Mouse (Mus musculus) forebrain, embryonic 11.5 days (tissue): ENCODE measurements around the gene Mad1l1. TPM values are rescaled to one million over a fixed set of nuclear protein-coding genes. Genes with fewer than 3 reads are reported as not detected.

ENCODE experiments used
- ATAC-seq: fragments of 200-750 bp; cut with Nextera tagmentation; replicated peaks from 2 replicates; pipeline ENCODE4 v1.8.0; 2017; ENCODE audit warnings: moderate TSS enrichment; ENCODE audit not compliant: low FRiP score
- DNase-seq: peaks from one replicate; pipeline ENCODE4 v3.0.0-alpha.2; 2017; ENCODE audit warnings: low spot score
- H3K27ac ChIP-seq: fragments of 300-500 bp; sonication (generic); 2 replicates; pipeline ENCODE4 v1.5.1; 2014; ENCODE audit warnings: low read depth, low read length
- H3K27me3 ChIP-seq: fragments of 300-500 bp; sonication (generic); 2 replicates; pipeline ENCODE4 v1.6.1; 2014; ENCODE audit warnings: mild to moderate bottlenecking, low read length, mixed read lengths; ENCODE audit not compliant: control insufficient read depth, insufficient read depth
- H3K36me3 ChIP-seq: fragments of 300-500 bp; sonication (generic); 2 replicates; pipeline ENCODE4 v1.6.1; 2014; ENCODE audit warnings: mild to moderate bottlenecking, low read length, moderate library complexity, mixed read lengths; ENCODE audit not compliant: control insufficient read depth, insufficient read depth
- H3K4me1 ChIP-seq: fragments of 300-500 bp; sonication (generic); replicated peaks from 2 replicates; pipeline ENCODE4 v1.6.1; 2014; ENCODE audit warnings: low read length, mixed read lengths; ENCODE audit not compliant: control insufficient read depth, insufficient read depth
- H3K4me2 ChIP-seq: fragments of 300-500 bp; sonication (generic); 2 replicates; pipeline ENCODE4 v1.6.1; 2014; ENCODE audit warnings: low read depth, mild to moderate bottlenecking, low read length, moderate library complexity, mixed read lengths; ENCODE audit not compliant: severe bottlenecking
- H3K4me3 ChIP-seq: fragments of 300-500 bp; sonication (generic); 2 replicates; pipeline ENCODE4 v1.5.1; 2014; ENCODE audit warnings: low read depth, low read length
- H3K9ac ChIP-seq: fragments of 300-500 bp; sonication (generic); 2 replicates; pipeline ENCODE4 v1.6.1; 2014; ENCODE audit warnings: low read length
- H3K9me3 ChIP-seq: fragments of 300-500 bp; sonication (generic); 2 replicates; pipeline ENCODE4 v1.6.1; 2016; ENCODE audit warnings: low read length, mixed read lengths; ENCODE audit not compliant: control insufficient read depth
- WGBS: fragments of 180-500 bp; shearing (Covaris S2); extraction: QIAGEN DNeasy Blood & Tissue Kit; methylation state at CpG from one replicate; pipeline ENCODE4 v1.1.7; 2014; 5-methylcytosine and 5-hydroxymethylcytosine counted together
- polyA plus RNA-seq: library from polyadenylated mRNA; unstranded; fragments of >200 nt; fragmentation: Nextera tagmentation; extraction: Ambion mirVana; gene quantifications from 2 replicates; pipeline ENCODE4 v1.2.1, GENCODE M21; 2014

Mad1l1 gene
- polyA plus RNA-seq, 1 experiment from 2014 or later: 52.7 TPM

DNA sequence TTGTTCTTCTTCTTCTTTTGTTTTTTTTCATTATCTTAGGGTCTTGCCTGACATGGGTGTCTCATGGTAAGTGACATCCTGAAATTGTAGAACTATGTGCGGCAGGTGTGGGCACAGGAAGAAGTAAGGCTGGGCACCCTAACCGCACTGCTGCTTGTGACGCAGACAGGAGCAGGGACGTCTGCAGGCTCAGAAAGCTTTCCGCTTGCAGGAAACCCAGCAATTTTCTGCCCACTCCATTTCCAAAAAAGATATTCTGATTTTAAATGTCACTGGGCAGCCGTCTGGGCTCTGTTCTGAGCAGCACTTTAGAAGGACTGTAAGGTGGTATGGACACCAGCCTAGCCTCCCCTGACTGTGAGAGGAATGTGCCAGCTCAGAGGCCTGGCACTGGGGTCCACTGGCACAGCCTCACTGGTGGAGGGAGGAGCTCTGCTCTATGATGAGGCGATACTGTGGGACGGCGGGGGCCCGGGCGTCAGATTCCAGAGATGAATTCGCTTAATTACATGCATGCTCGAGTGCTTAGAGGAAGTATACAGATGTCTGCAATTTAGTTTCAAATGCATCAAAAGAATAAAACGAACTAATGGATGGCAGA, 219.8 kb downstream of the Mad1l1 start:
- WGBS: 88% methylated on average over 14 of the region's 14 CpGs
- Histone ChIP-seq H3K27me3 (no peaks in the 10 kb centered on the region), H3K9ac (no peak overlapping the region), H3K27ac (no peak overlapping the region), H3K4me3 (no peak overlapping the region), H3K36me3 (no peaks in the 10 kb centered on the region), H3K9me3 (no peaks in the 10 kb centered on the region), H3K4me2 (no peak overlapping the region), H3K4me1 (no peaks in the 10 kb centered on the region)
- DNase-seq (no peak), ATAC-seq (no peak)

DNA sequence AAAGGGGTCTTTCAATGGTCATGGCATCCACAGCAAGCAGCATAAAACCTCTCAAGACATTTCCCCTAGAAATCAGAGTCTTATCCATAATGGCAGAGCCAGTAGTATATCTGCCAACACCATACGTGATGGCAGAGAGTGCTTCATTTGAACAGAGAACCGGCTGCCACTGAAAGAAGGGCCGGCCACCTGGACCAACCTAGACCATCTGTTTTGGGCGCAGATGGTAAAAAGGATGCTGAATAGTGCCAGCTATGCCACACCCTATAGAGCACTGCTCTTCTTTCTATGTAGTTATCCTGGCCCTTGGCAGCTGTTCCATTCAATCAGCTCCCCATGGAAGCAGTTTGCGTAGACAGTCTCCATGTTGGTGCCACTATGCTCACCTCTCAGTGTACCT, 222.6 kb downstream of the Mad1l1 start:
- WGBS: 97% methylated on average over 5 of the region's 5 CpGs

GRCm38 (mm10) chr5:140095203-140095602, 226.1 kb downstream of the Mad1l1 start:
- ATAC-seq (peak; percentile 76), DNase-seq (no peak)
- peak overlapping the region; percentile 2; the same call in 1 of the 2 replicates for H3K27ac ChIP-seq

More for the DNA sequence above, 222.6 kb downstream of the Mad1l1 start:
- Histone ChIP-seq H3K36me3 (no peaks in the 10 kb centered on the region), H3K27me3 (no peaks in the 10 kb centered on the region), H3K4me2 (no peak overlapping the region), H3K9me3 (no peaks in the 10 kb centered on the region), H3K4me3 (no peak overlapping the region), H3K4me1 (no peaks in the 10 kb centered on the region), H3K9ac (no peak overlapping the region), H3K27ac (no peak overlapping the region)
- no peak for DNase-seq
- no peak for ATAC-seq

GRCm38 (mm10) chr5:140093489-140093888, 227.9 kb downstream of the Mad1l1 start:
- Histone ChIP-seq H3K9ac (no peak overlapping the region), H3K27ac (no peak overlapping the region), H3K27me3 (no peaks in the 10 kb centered on the region), H3K4me2 (no peak overlapping the region), H3K4me1 (no peaks in the 10 kb centered on the region), H3K4me3 (no peak overlapping the region), H3K36me3 (no peaks in the 10 kb centered on the region), H3K9me3 (no peaks in the 10 kb centered on the region)
- no peak for DNase-seq
- WGBS: 91% methylated on average over 8 of the region's 8 CpGs
- ATAC-seq: no peak

More at GRCm38 (mm10) chr5:140095203-140095602, 226.1 kb downstream of the Mad1l1 start:
- Histone ChIP-seq H3K4me2 (no peak overlapping the region), H3K9me3 (no peaks in the 10 kb centered on the region), H3K9ac (no peak overlapping the region), H3K36me3 (no peaks in the 10 kb centered on the region), H3K4me1 (no peaks in the 10 kb centered on the region), H3K27me3 (no peaks in the 10 kb centered on the region), H3K4me3 (no peak overlapping the region)
- WGBS: 48% methylated on average over 2 of the region's 2 CpGs

- no peaks in the 10 kb centered on the region for H3K36me3 ChIP-seq
- no peaks in the 10 kb centered on the region for H3K4me1 ChIP-seq
- no peak overlapping the region for H3K9ac ChIP-seq
- no peaks in the 10 kb centered on the region for H3K9me3 ChIP-seq
- DNase-seq (no peak), ATAC-seq (no peak)
- no peak overlapping the region for H3K4me3 ChIP-seq
- H3K27me3 ChIP-seq: no peaks in the 10 kb centered on the region
- no peak overlapping the region for H3K4me2 ChIP-seq
- no peak overlapping the region for H3K27ac ChIP-seq
- 87% methylated on average over 11 of the region's 11 CpGs for WGBS
These were observed 229.8 kb downstream of the Mad1l1 start for GRCm38 (mm10) chr5:140091601-140092000.

GRCm38 (mm10) chr5:140089263-140089662, 232.1 kb downstream of the Mad1l1 start:
- Histone ChIP-seq H3K36me3 (no peaks in the 10 kb centered on the region), H3K4me3 (no peak overlapping the region), H3K27me3 (no peaks in the 10 kb centered on the region), H3K9ac (no peak overlapping the region), H3K4me2 (no peak overlapping the region), H3K4me1 (no peaks in the 10 kb centered on the region), H3K27ac (no peak overlapping the region), H3K9me3 (no peaks in the 10 kb centered on the region)
- ATAC-seq (no peak), DNase-seq (no peak)

GRCm38 (mm10) chr5:140087242-140087641, 234.1 kb downstream of the Mad1l1 start:
- ATAC-seq (no peak), DNase-seq (no peak)
- H3K9me3 ChIP-seq: no peaks in the 10 kb centered on the region
- no peaks in the 10 kb centered on the region for H3K27me3 ChIP-seq
- no peak overlapping the region for H3K4me3 ChIP-seq
- H3K27ac ChIP-seq: no peak overlapping the region
- no peak overlapping the region for H3K9ac ChIP-seq
- H3K36me3 ChIP-seq: 0 out of 2 replicates have a peak, but pooled peaks cover 2% of the 10 kb centered on the region
- no peaks in the 10 kb centered on the region for H3K4me1 ChIP-seq
- WGBS: 92% methylated on average over 7 of the region's 7 CpGs
- H3K4me2 ChIP-seq: no peak overlapping the region

DNA sequence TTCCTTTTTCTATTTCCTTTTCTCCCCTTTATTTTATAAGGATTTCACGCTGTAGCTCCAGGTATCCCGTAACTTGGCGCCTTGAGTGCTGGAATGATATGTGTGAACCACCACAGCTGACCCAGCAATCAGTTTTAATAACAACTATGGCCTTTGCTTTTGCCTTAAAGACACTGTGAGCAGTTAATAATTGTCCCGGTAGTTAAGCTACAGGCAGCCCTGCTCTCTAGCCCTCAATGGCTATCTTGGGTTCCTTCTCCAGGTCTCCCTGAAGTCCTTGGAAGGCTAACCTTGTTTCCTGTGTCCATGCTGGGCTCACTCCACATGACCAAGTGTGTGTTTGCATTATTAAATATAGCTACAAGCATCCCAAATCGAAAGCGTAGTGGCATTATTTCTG, 237.0 kb downstream of the Mad1l1 start:
- Histone ChIP-seq H3K9me3 (no peaks in the 10 kb centered on the region), H3K4me3 (no peak overlapping the region), H3K27me3 (no peaks in the 10 kb centered on the region), H3K4me1 (no peaks in the 10 kb centered on the region), H3K4me2 (no peak overlapping the region), H3K9ac (no peak overlapping the region), H3K36me3 (0 out of 2 replicates have a peak, but pooled peaks cover 2% of the 10 kb centered on the region), H3K27ac (no peak overlapping the region)
- ATAC-seq (no peak), DNase-seq (no peak)
- WGBS: 96% methylated on average over 6 of the region's 6 CpGs

GRCm38 (mm10) chr5:140083911-140084310, 237.4 kb downstream of the Mad1l1 start:
- Histone ChIP-seq H3K4me1 (no peaks in the 10 kb centered on the region), H3K9me3 (no peaks in the 10 kb centered on the region), H3K36me3 (0 out of 2 replicates have a peak, but pooled peaks cover 2% of the 10 kb centered on the region), H3K9ac (no peak overlapping the region), H3K4me2 (no peak overlapping the region), H3K27ac (no peak overlapping the region), H3K27me3 (no peaks in the 10 kb centered on the region), H3K4me3 (no peak overlapping the region)
- ATAC-seq (no peak), DNase-seq (no peak)
- 72% methylated on average over 5 of the region's 5 CpGs for WGBS
